In the genomic region with DNA sequence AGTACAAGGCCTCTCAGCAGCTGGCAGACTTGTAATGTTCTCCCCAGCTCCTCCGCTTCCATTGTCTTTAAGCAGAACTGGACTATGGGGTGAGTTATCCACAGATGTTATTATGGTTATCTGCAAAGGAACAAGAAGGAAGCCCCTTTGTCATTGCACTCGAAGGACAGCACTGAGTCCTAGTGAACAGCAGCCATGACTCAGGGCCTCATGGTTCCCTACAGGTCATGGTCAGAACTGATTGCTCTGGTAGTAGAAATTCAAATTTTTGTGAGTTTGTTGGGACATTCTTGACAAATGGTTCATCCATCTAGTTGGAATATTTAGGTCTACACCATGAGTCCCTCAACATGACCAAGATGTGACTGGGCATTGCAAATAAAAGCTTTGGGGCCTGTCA, we compare ENCODE assay signal across 25 mouse cellular contexts.
DNase-seq lines count a peak whose midpoint lies in the region; ATAC-seq and TF ChIP-seq lines count a peak whose summit lies in the region.
"Had no signal": no experiment of that assay in that cellular context is flagged by ENCODE, and none has a peak within 500 bp of the region (broad histone marks: within the 10 kb centered on the region; RNA-seq: fewer than 3 reads in every experiment).

No protein-coding gene starts in this region.

- no peak for TF ChIP-seq EP300 in heart, adult 2 months (IDR thresholded peaks at IDR 0.05; ENCODE audit: insufficient read depth, low read depth, low read length)

- H3K9me3 ChIP-seq in intestine, postnatal 0 days (ENCODE audit: control insufficient read depth) = no peaks in the 10 kb centered on the region
- H3K9me3 ChIP-seq in intestine, embryonic 15.5 days = no peaks in the 10 kb centered on the region
- H3K9me3 ChIP-seq: forebrain, embryonic 10.5 days; forebrain, embryonic 13.5 days; heart, embryonic 10.5 days; hindbrain, embryonic 12.5 days had no signal

- peak; percentile 73 for DNase-seq in adrenal gland, adult 2 months
- no peak for DNase-seq in adrenal gland, postnatal 10 days
- DNase-seq in heart, adult 2 months = no peak
- DNase-seq in heart, adult 11 months = no peak
- peak; percentile 36 to 59 for DNase-seq in adrenal gland, postnatal 36 days
- DNase-seq: B cell, adult 2 months; cerebellum, adult 18-20 months; cerebellum, adult 9-10 months; cerebellum, postnatal 14 days; gastrocnemius, postnatal 10 days; gastrocnemius, postnatal 36 days; kidney, adult 11 months; kidney, adult 8-10 months had no signal

- peak; percentile 40; the same call in 1 of the 2 replicates for TF ChIP-seq CTCF in heart, adult 2 months (IDR thresholded peaks at IDR 0.05)
- TF ChIP-seq CTCF in intestine, postnatal 0 days (IDR thresholded peaks at IDR 0.05; ENCODE audit: low read depth) = 0 out of 2 replicates have a peak, but pooled peaks have one; percentile 12

- no peak overlapping the region for H3K4me3 ChIP-seq in heart, adult 2 months
- no peak overlapping the region for H3K4me3 ChIP-seq in intestine, postnatal 0 days (ENCODE audit: low read depth, low read length)
- H3K4me3 ChIP-seq in intestine, embryonic 15.5 days (replicated peaks) = no peak overlapping the region
- H3K4me3 ChIP-seq: forebrain, embryonic 10.5 days; forebrain, embryonic 13.5 days; heart, embryonic 10.5 days; hindbrain, embryonic 12.5 days had no signal

- H3K27ac ChIP-seq in heart, adult 2 months = peak overlapping the region; percentile 15
- no peak overlapping the region for H3K27ac ChIP-seq in intestine, postnatal 0 days (ENCODE audit: low read depth, low read length)
- H3K27ac ChIP-seq in intestine, embryonic 15.5 days = no peak overlapping the region
- H3K27ac ChIP-seq: forebrain, embryonic 10.5 days; forebrain, embryonic 13.5 days; heart, embryonic 10.5 days; hindbrain, embryonic 12.5 days had no signal

- peaks cover 13% of the 10 kb centered on the region for H3K36me3 ChIP-seq in heart, adult 2 months (ENCODE audit: control insufficient read depth, insufficient read depth, low read length)
- H3K36me3 ChIP-seq in intestine, postnatal 0 days (ENCODE audit: control insufficient read depth, insufficient read depth) = peaks cover 3% of the 10 kb centered on the region; the same call in 1 of the 2 replicates
- no peaks in the 10 kb centered on the region for H3K36me3 ChIP-seq in intestine, embryonic 15.5 days
- H3K36me3 ChIP-seq: forebrain, embryonic 10.5 days; G1E; heart, embryonic 10.5 days; hindbrain, embryonic 12.5 days had no signal

- peaks cover 3% of the 10 kb centered on the region; the same call in 1 of the 2 replicates for H3K79me2 ChIP-seq in heart, adult 2 months (replicated peaks; ENCODE audit: control insufficient read depth, insufficient read depth, low read length)

- H3K27me3 ChIP-seq in heart, adult 2 months (ENCODE audit: control insufficient read depth, insufficient read depth, low read length) = no peaks in the 10 kb centered on the region
- no peaks in the 10 kb centered on the region for H3K27me3 ChIP-seq in intestine, postnatal 0 days (replicated peaks; ENCODE audit: control insufficient read depth, insufficient read depth, low read length)
- H3K27me3 ChIP-seq in intestine, embryonic 15.5 days (replicated peaks) = no peaks in the 10 kb centered on the region
- H3K27me3 ChIP-seq: CH12.LX; forebrain, embryonic 13.5 days; hindbrain, embryonic 12.5 days; Patski had no signal

- H3K9ac ChIP-seq in heart, adult 2 months (ENCODE audit: low read depth, low read length) = no peak overlapping the region
- no peak overlapping the region for H3K9ac ChIP-seq in intestine, postnatal 0 days (ENCODE audit: low read depth, low read length)
- no peak overlapping the region for H3K9ac ChIP-seq in intestine, embryonic 15.5 days
- H3K9ac ChIP-seq: forebrain, embryonic 13.5 days; hindbrain, embryonic 12.5 days had no signal

- 46% methylated on average over 2 of the region's 2 CpGs for WGBS in heart, adult 2 months
- 85% methylated on average over 2 of the region's 2 CpGs for WGBS in intestine, postnatal 0 days
- WGBS in intestine, embryonic 15.5 days = 83% methylated on average over 2 of the region's 2 CpGs

- TF ChIP-seq POLR2A in heart, adult 2 months (IDR thresholded peaks at IDR 0.05; ENCODE audit: insufficient read depth, low read depth, low read length) = no peak

- H3K4me1 ChIP-seq in heart, adult 2 months (ENCODE audit: control insufficient read depth, insufficient read depth, low read length) = peaks cover 49% of the 10 kb centered on the region
- peaks cover 10% of the 10 kb centered on the region; the same call in 1 of the 2 replicates for H3K4me1 ChIP-seq in intestine, postnatal 0 days (replicated peaks; ENCODE audit: control insufficient read depth, insufficient read depth, low read length)
- peaks cover 37% of the 10 kb centered on the region for H3K4me1 ChIP-seq in intestine, embryonic 15.5 days (replicated peaks)

- no peak overlapping the region for H3K4me2 ChIP-seq in intestine, postnatal 0 days (replicated peaks; ENCODE audit: low read depth)
- no peak overlapping the region for H3K4me2 ChIP-seq in intestine, embryonic 15.5 days (replicated peaks)
- H3K4me2 ChIP-seq: forebrain, embryonic 13.5 days; hindbrain, embryonic 12.5 days had no signal

- intact Hi-C loops in heart, adult 2 months (cut with DNase I) = loop anchor here (2.0 to 5.0 kb wide), 2 partner anchors 33 to 102 kb away; no protein-coding TSS in a partner anchor

- ATAC-seq in intestine, postnatal 0 days = no peak
- no peak for ATAC-seq in intestine, embryonic 15.5 days
- ATAC-seq: forebrain, embryonic 13.5 days; forebrain, embryonic 16.5 days; hindbrain, embryonic 16.5 days; inflammation-experienced regulatory T-cells, adult 6 months; Patski had no signal

Comparison
In these comparisons a context has a peak if more than half of its experiments do, and no peak if none do; other contexts are left out.
1. DNase-seq: peak in adrenal gland, adult 2 months (single experiment) and adrenal gland, postnatal 36 days (2 of 2); none in adrenal gland, postnatal 10 days (single experiment), heart, adult 2 months (0 of 2) and heart, adult 11 months (single experiment).